Mouse (Mus musculus): ENCODE data around the gene Fam69a.

- TF ChIP-seq CTCF (IDR thresholded peaks at IDR 0.05; ENCODE audit: control insufficient read depth, insufficient read depth, low read length) (no peak), POLR2A (IDR thresholded peaks at IDR 0.05; ENCODE audit: borderline replicate concordance, control insufficient read depth, low read depth, low read length) (no peak)
Measured at GRCm38 (mm10) chr5:108035523-108035922, 48.6 kb upstream of the Fam69a start.
